Mouse (Mus musculus) C2C12 (cell line): ENCODE measurements around the gene Grb14.

ENCODE experiments used
- CTCF ChIP-seq: IDR thresholded peaks from one replicate; pipeline ENCODE4 v1.5.1; 2011; ENCODE audit not compliant: control insufficient read depth, insufficient read depth, insufficient read length
- FOSL1 ChIP-seq: IDR thresholded peaks from one replicate; pipeline ENCODE4 v1.8.0; 2011; ENCODE audit warnings: mild to moderate bottlenecking, low read length; ENCODE audit not compliant: poor library complexity, insufficient read depth, severe bottlenecking

- TF ChIP-seq CTCF (no peak), FOSL1 (no peak)
Observed at GRCm38 (mm10) chr2:64970992-64971391, 53.8 kb downstream of the Grb14 start.
